Mouse (Mus musculus): ENCODE results near the gene Prr18. TPM values are rescaled to one million over a fixed set of nuclear protein-coding genes. Genes with fewer than 3 reads are reported as not detected.
A peak's percentile ranks its signal among the peaks of the same experiment; 100 is the strongest.
"Not testable (repeated sequence)": the region's sequence is repeated elsewhere in the genome, so short reads cannot be mapped to it uniquely, and the experiment has no call there.

Gene Prr18
- total RNA-seq (2014; rRNA removed), result 22.8 and 24.0 TPM in 2 replicates
- 11.1 and 15.6 TPM in 2 replicates for polyA plus RNA-seq (2015; fragmentation: Nextera tagmentation; extraction: Ambion mirVana)

DNA sequence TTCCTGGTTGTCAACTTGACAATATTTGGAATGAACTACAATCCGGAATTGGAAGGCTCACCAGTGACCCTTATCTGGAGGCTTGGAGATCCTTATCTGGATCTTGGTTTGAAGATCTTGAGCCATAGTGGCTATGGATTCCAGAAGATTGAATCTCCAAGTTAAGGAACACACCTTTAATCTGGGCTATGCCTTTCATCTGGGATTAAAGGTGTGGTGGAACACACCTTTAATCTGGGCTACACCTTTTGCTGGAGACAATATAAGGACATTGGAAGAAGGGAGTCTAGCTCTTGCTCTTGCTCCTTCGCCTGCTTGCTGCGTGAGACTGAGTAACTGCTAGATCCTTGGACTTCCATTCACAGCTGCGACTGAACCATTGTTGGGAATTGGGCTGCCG lies at the start of gene Prr18:
Prr18 (plus strand) TSS at position 301 of the 400 bp plus-strand sequence.
- H3K9me3 ChIP-seq (ENCODE audit: low read length); ATAC-seq: not testable (repeated sequence)
- WGBS, result no CpG with 5 or more reads among the region's 5 CpGs

GRCm38 (mm10) chr17:8289993-8290679 lies 47.1 kb upstream of the Prr18 start:
- DNase-seq, result no peak
- H3K9ac ChIP-seq, result no peak overlapping the region
- no peak overlapping the region for H3K4me3 ChIP-seq (ENCODE audit: low read depth, low read length)
- peaks cover 7% of the 10 kb centered on the region for H3K4me1 ChIP-seq (ENCODE audit: insufficient read depth)
- 92% methylated on average over 3 of the region's 3 CpGs for WGBS
- H3K36me3 ChIP-seq (ENCODE audit: insufficient read depth), result peaks cover 13% of the 10 kb centered on the region; the same call in 1 of the 2 replicates
- no peaks in the 10 kb centered on the region for H3K27me3 ChIP-seq (ENCODE audit: insufficient read depth, low read length)
- TF ChIP-seq CTCF (IDR thresholded peaks at IDR 0.05; ENCODE audit: low read depth), result no peak
- no peak for ATAC-seq
- H3K4me2 ChIP-seq (ENCODE audit: low read depth), result no peak overlapping the region
- H3K27ac ChIP-seq (ENCODE audit: low read depth, low read length), result no peak overlapping the region
- no peaks in the 10 kb centered on the region for H3K9me3 ChIP-seq (ENCODE audit: low read length)

More for the DNA sequence above, at the start of gene Prr18:
- not testable (repeated sequence) for H3K27ac ChIP-seq (ENCODE audit: low read depth, low read length); H3K36me3 ChIP-seq (ENCODE audit: insufficient read depth); H3K4me3 ChIP-seq (ENCODE audit: low read depth, low read length); H3K27me3 ChIP-seq (ENCODE audit: insufficient read depth, low read length); H3K4me2 ChIP-seq (ENCODE audit: low read depth); H3K9ac ChIP-seq; DNase-seq
- H3K4me1 ChIP-seq (ENCODE audit: insufficient read depth), result peaks cover 18% of the 10 kb centered on the region

DNA sequence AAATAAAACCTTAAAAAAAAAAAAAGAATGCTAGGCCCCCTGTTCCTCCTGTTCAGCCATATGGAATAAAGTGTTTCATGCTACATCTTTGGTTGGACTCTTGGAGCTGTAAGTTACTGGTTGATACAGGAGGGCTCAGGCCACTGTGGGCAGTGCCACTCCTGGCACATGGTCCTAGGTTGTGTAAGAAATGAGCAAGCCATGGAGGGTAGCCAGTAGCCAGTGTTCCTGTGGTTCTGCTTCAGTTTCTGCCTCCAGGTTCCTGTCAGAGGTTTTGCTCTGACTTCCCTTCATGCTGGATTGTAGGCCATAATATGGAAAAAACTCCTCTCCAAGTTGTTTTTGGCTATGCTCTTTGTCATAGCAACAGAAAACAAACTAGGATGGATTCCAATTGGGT lies 46.5 kb upstream of the Prr18 start:
- ATAC-seq (no peak), DNase-seq (no peak)
- Histone ChIP-seq H3K36me3 (ENCODE audit: insufficient read depth) (peaks cover 16% of the 10 kb centered on the region; the same call in 1 of the 2 replicates), H3K4me3 (ENCODE audit: low read depth, low read length) (no peak overlapping the region), H3K9ac (no peak overlapping the region), H3K4me2 (ENCODE audit: low read depth) (no peak overlapping the region), H3K27ac (ENCODE audit: low read depth, low read length) (no peak overlapping the region), H3K27me3 (ENCODE audit: insufficient read depth, low read length) (no peaks in the 10 kb centered on the region), H3K9me3 (ENCODE audit: low read length) (no peaks in the 10 kb centered on the region), H3K4me1 (ENCODE audit: insufficient read depth) (0 out of 2 replicates have a peak, but pooled peaks cover 4% of the 10 kb centered on the region)
- TF ChIP-seq CTCF (IDR thresholded peaks at IDR 0.05; ENCODE audit: low read depth), result no peak

DNA sequence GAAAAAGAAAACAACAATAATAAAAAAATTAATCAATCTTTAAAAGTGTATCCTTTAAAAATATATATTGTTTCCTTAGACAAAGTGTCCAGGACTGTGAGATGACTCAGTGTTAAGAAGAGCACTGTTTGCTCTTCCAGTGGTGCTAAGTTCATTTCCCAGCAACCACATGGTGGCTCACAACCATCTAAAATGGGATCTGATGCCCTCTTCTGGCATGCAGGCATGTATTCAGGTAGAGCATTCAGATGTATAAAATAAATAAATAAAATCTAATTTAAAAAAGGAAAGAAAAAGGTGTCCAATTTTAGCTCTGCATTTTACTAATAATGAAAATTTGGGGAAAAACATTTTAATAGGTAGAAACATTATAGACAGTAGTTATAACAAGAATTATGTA lies 41.4 kb upstream of the Prr18 start:
- Histone ChIP-seq H3K9me3 (ENCODE audit: low read length) (no peaks in the 10 kb centered on the region), H3K36me3 (ENCODE audit: insufficient read depth) (peaks cover 24% of the 10 kb centered on the region; the same call in 1 of the 2 replicates), H3K4me2 (ENCODE audit: low read depth) (no peak overlapping the region), H3K4me3 (ENCODE audit: low read depth, low read length) (no peak overlapping the region), H3K4me1 (ENCODE audit: insufficient read depth) (no peaks in the 10 kb centered on the region), H3K27ac (ENCODE audit: low read depth, low read length) (no peak overlapping the region), H3K27me3 (ENCODE audit: insufficient read depth, low read length) (no peaks in the 10 kb centered on the region), H3K9ac (no peak overlapping the region)
- TF ChIP-seq CTCF (IDR thresholded peaks at IDR 0.05; ENCODE audit: low read depth), result peak; percentile 52
- no peak for ATAC-seq
- DNase-seq, result no peak

GRCm38 (mm10) chr17:8296313-8296844 lies 40.9 kb upstream of the Prr18 start:
- 89% methylated on average over 9 of the region's 9 CpGs for WGBS

GRCm38 (mm10) chr17:8297746-8298145 lies 39.5 kb upstream of the Prr18 start:
- H3K36me3 ChIP-seq (ENCODE audit: insufficient read depth), result peaks cover 24% of the 10 kb centered on the region; the same call in 1 of the 2 replicates
- H3K9me3 ChIP-seq (ENCODE audit: low read length), result no peaks in the 10 kb centered on the region
- no peak for ATAC-seq
- H3K4me1 ChIP-seq (ENCODE audit: insufficient read depth), result no peaks in the 10 kb centered on the region
- no peak overlapping the region for H3K9ac ChIP-seq
- DNase-seq, result no peak
- TF ChIP-seq CTCF (IDR thresholded peaks at IDR 0.05; ENCODE audit: low read depth), result no peak
- no peak overlapping the region for H3K4me3 ChIP-seq (ENCODE audit: low read depth, low read length)
- H3K27ac ChIP-seq (ENCODE audit: low read depth, low read length), result no peak overlapping the region
- H3K4me2 ChIP-seq (ENCODE audit: low read depth), result no peak overlapping the region
- WGBS, result 90% methylated on average over 5 of the region's 5 CpGs
- H3K27me3 ChIP-seq (ENCODE audit: insufficient read depth, low read length), result no peaks in the 10 kb centered on the region

More at GRCm38 (mm10) chr17:8296313-8296844, 40.9 kb upstream of the Prr18 start:
- Histone ChIP-seq H3K27me3 (ENCODE audit: insufficient read depth, low read length) (no peaks in the 10 kb centered on the region), H3K9ac (no peak overlapping the region), H3K9me3 (ENCODE audit: low read length) (no peaks in the 10 kb centered on the region), H3K4me3 (ENCODE audit: low read depth, low read length) (no peak overlapping the region), H3K27ac (ENCODE audit: low read depth, low read length) (no peak overlapping the region), H3K4me1 (ENCODE audit: insufficient read depth) (no peaks in the 10 kb centered on the region), H3K4me2 (ENCODE audit: low read depth) (no peak overlapping the region), H3K36me3 (ENCODE audit: insufficient read depth) (peaks cover 24% of the 10 kb centered on the region; the same call in 1 of the 2 replicates)
- ATAC-seq (no peak), DNase-seq (no peak)
- TF ChIP-seq CTCF (IDR thresholded peaks at IDR 0.05; ENCODE audit: low read depth), result no peak

DNA sequence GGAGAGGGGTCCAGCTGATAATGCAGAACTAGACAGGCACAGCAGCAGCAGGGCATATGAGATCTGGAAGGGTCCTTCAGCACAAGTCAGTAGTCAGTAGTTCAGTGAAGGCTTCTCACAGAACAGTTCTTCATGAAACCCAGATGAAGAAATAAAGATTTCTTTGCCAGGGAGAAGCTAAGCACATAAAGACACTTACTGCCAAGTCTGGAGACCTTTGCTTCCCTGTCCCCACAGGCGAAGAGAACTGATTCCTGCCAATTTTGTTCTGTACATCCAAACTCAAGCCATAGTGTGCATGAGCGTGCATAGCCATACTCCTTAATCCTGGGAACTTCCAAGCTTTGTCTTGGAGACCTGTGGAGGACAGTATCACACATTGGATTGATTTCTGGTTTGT lies 39.0 kb upstream of the Prr18 start:
- Histone ChIP-seq H3K9me3 (ENCODE audit: low read length) (no peaks in the 10 kb centered on the region), H3K4me2 (ENCODE audit: low read depth) (no peak overlapping the region), H3K4me1 (ENCODE audit: insufficient read depth) (no peaks in the 10 kb centered on the region), H3K36me3 (ENCODE audit: insufficient read depth) (peaks cover 22% of the 10 kb centered on the region; the same call in 1 of the 2 replicates), H3K9ac (no peak overlapping the region), H3K4me3 (ENCODE audit: low read depth, low read length) (no peak overlapping the region), H3K27ac (ENCODE audit: low read depth, low read length) (no peak overlapping the region), H3K27me3 (ENCODE audit: insufficient read depth, low read length) (no peaks in the 10 kb centered on the region)
- ATAC-seq, result no peak
- no peak for DNase-seq
- WGBS, result 85% methylated on average over 2 of the region's 2 CpGs
- no peak for TF ChIP-seq CTCF (IDR thresholded peaks at IDR 0.05; ENCODE audit: low read depth)
